8 mouse cellular contexts compared by ENCODE assay signal in the genomic region with DNA sequence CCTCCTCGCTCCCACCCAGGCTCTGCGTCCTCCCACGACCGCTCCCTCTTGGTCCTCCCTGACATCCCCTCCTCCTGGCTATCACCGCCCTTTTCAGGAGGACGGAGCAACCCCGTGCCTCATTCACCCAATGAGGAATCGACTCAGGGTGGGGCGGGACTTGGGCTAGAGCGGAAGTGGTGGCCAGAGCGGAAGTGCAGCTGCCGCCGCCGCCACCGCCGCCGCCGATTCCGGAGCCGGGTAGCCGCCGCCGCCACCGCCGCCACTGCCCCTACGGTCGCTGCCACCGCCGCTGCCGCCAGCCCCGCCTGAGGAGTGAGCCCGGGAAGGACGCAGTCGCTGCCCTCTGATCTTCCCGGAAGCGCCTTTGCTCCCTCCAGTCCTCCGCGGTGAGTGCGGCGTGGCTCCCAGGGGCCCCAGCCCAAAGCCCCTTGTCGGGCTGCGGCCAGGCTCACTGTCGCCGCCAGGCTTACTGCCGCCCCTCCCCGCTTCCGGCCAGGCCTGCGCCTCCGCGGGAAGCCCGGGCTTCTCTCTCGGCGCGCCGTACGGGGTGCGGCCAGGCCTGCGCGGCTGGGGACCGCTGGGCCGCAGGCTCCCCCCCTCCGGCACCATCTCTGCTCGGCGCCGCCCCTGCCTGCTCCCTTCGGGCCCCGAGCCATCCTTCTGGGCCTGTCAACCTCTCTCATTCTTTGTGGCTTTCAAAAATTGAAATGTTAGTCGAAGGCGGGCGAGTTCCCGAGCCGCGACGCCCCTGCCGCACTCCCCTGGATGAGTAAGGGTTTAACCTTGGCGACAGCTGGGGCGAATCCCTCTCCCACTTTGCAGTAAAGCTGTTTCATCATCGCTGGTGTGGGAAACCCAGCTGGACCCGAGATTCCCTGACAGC. TPM values are rescaled to one million over a fixed set of nuclear protein-coding genes. Genes with fewer than 3 reads are reported as not detected.
DNase-seq lines count a peak whose midpoint lies in the region; ATAC-seq and TF ChIP-seq lines count a peak whose summit lies in the region.

No protein-coding gene starts in this region.

- dilution Hi-C loops in CH12.LX (cut with MboI; ENCODE audit: extremely low pct_ligation_motif_present, extremely low pct_unique_long_range_greater_than_20kb, low sequenced_read_pairs), result no loop called here

- peak; percentile 99 for ATAC-seq in erythroid progenitor cell, adult 5-6 weeks (replicated peaks; ENCODE audit: low FRiP score, poor library complexity, severe bottlenecking)
- peak; percentile 100 for ATAC-seq in heart, embryonic 13.5 days (ENCODE audit: extremely low read depth, insufficient number of reproducible peaks, low FRiP score, low TSS enrichment)
- ATAC-seq in liver, embryonic 14.5 days (ENCODE audit: insufficient read depth), result peak; percentile 99
- peak; percentile 100 for ATAC-seq in stomach, embryonic 15.5 days (ENCODE audit: insufficient read depth, low FRiP score, low read depth)

- TF ChIP-seq RAD21 in CH12.LX (IDR thresholded peaks at IDR 0.05; ENCODE audit: low read depth, low read length), result no peak

- peaks cover 8 to 33% of the 10 kb centered on the region in 2 experiments for H3K36me3 ChIP-seq in CH12.LX (replicated peaks in 1 of 2; ENCODE audit: control insufficient read depth in 1 of 2, insufficient read depth in 1 of 2, low read length in 1 of 2)
- H3K36me3 ChIP-seq in heart, embryonic 13.5 days, result peaks cover 14% of the 10 kb centered on the region
- H3K36me3 ChIP-seq in liver, embryonic 14.5 days (replicated peaks; ENCODE audit: control insufficient read depth, insufficient read depth, low read depth), result no peaks in the 10 kb centered on the region; the same call in 1 of the 2 replicates
- H3K36me3 ChIP-seq in stomach, embryonic 15.5 days, result no peaks in the 10 kb centered on the region

- H3K4me3 ChIP-seq in CH12.LX (replicated peaks in 1 of 3; ENCODE audit: low read depth in 2 of 3, low read length in 2 of 3, poor library complexity in 1 of 3), result peak overlapping the region; percentile 88 to 89 (median 88)
- H3K4me3 ChIP-seq in heart, embryonic 13.5 days, result peak overlapping the region; percentile 93
- peak overlapping the region; percentile 85 to 96 for H3K4me3 ChIP-seq in liver, embryonic 14.5 days (ENCODE audit: insufficient read depth in 1 of 2, low read depth in 2 of 2, low read length in 2 of 2)
- H3K4me3 ChIP-seq in stomach, embryonic 15.5 days (replicated peaks), result peak overlapping the region; percentile 93

- WGBS in heart, embryonic 13.5 days, result 2% methylated on average over 65 of the region's 79 CpGs
- under 1% methylated on average over 79 of the region's 79 CpGs for WGBS in liver, embryonic 14.5 days (ENCODE audit: insufficient replicate concordance)
- under 1% methylated on average over 59 of the region's 79 CpGs for WGBS in stomach, embryonic 15.5 days

- peak; percentile 96 for DNase-seq in CH12.LX (ENCODE audit: extremely low read depth)
- DNase-seq in brain, embryonic 14.5 days (ENCODE audit: low read depth), result peak; percentile 99
- DNase-seq in kidney, postnatal 14 days, result peak; percentile 79
- peak; percentile 90 to 93 (median 91) for DNase-seq in liver, embryonic 14.5 days (ENCODE audit: low read depth in 3 of 3, low spot score in 3 of 3)
- peak; percentile 90 for DNase-seq in neural tube, embryonic 10.5 days (ENCODE audit: extremely low spot score, low spot score)

- peaks cover 42% of the 10 kb centered on the region for H3K79me2 ChIP-seq in CH12.LX (replicated peaks; ENCODE audit: control insufficient read depth, extremely low read depth, insufficient read depth, poor library complexity, severe bottlenecking)

- H3K4me2 ChIP-seq in CH12.LX (ENCODE audit: insufficient read depth, low read depth, poor library complexity, severe bottlenecking), result peak overlapping the region; percentile 92
- peak overlapping the region; percentile 85 for H3K4me2 ChIP-seq in heart, embryonic 13.5 days
- H3K4me2 ChIP-seq in liver, embryonic 14.5 days (ENCODE audit: low read depth), result peak overlapping the region; percentile 85
- H3K4me2 ChIP-seq in stomach, embryonic 15.5 days, result peak overlapping the region; percentile 62

- TF ChIP-seq CTCF in CH12.LX (conservative IDR thresholded peaks at IDR 0.05 in 1 of 2, IDR thresholded peaks at IDR 0.05 in 1 of 2; ENCODE audit: low read depth in 2 of 2, low read length in 2 of 2), result no peak
- no peak for TF ChIP-seq CTCF in brain, embryonic 14.5 days (IDR thresholded peaks at IDR 0.05; ENCODE audit: borderline replicate concordance, extremely low read depth, insufficient read depth, insufficient read length)
- no peak for TF ChIP-seq CTCF in liver, embryonic 14.5 days (IDR thresholded peaks at IDR 0.05; ENCODE audit: low read depth)

- no peaks in the 10 kb centered on the region for H3K9me3 ChIP-seq in CH12.LX (replicated peaks; ENCODE audit: low read length)
- no peaks in the 10 kb centered on the region for H3K9me3 ChIP-seq in heart, embryonic 13.5 days
- H3K9me3 ChIP-seq in liver, embryonic 14.5 days (ENCODE audit: control insufficient read depth, low read length), result no peaks in the 10 kb centered on the region
- H3K9me3 ChIP-seq in stomach, embryonic 15.5 days, result no peaks in the 10 kb centered on the region

- TF ChIP-seq POLR2A in CH12.LX (IDR thresholded peaks at IDR 0.05; ENCODE audit: low read depth, low read length), result peak; percentile 67; the same call in 1 of the 2 replicates
- TF ChIP-seq POLR2A in brain, embryonic 14.5 days (IDR thresholded peaks at IDR 0.05; ENCODE audit: borderline replicate concordance, extremely low read depth, insufficient read depth, insufficient read length, poor library complexity, severe bottlenecking), result no peak; the same call in 1 of the 2 replicates

- no peak for TF ChIP-seq EP300 in CH12.LX (IDR thresholded peaks at IDR 0.05; ENCODE audit: low read length)
- no peak for TF ChIP-seq EP300 in liver, embryonic 14.5 days (IDR thresholded peaks at IDR 0.05; ENCODE audit: low read depth)

- H3K27me3 ChIP-seq in CH12.LX (replicated peaks), result peaks cover 7% of the 10 kb centered on the region
- no peaks in the 10 kb centered on the region for H3K27me3 ChIP-seq in heart, embryonic 13.5 days (replicated peaks)
- no peaks in the 10 kb centered on the region for H3K27me3 ChIP-seq in liver, embryonic 14.5 days (ENCODE audit: control insufficient read depth, insufficient read depth, low read length)
- no peaks in the 10 kb centered on the region for H3K27me3 ChIP-seq in stomach, embryonic 15.5 days (replicated peaks)

- peak overlapping the region; percentile 95 for H3K9ac ChIP-seq in CH12.LX (ENCODE audit: insufficient read depth, low read depth)
- H3K9ac ChIP-seq in heart, embryonic 13.5 days, result peak overlapping the region; percentile 94
- peak overlapping the region; percentile 91 for H3K9ac ChIP-seq in liver, embryonic 14.5 days (replicated peaks)
- H3K9ac ChIP-seq in stomach, embryonic 15.5 days, result peak overlapping the region; percentile 87

- peaks cover 6 to 26% of the 10 kb centered on the region in 2 experiments for H3K4me1 ChIP-seq in CH12.LX (ENCODE audit: control insufficient read depth in 1 of 2, insufficient read depth in 2 of 2)
- H3K4me1 ChIP-seq in heart, embryonic 13.5 days, result peaks cover 44% of the 10 kb centered on the region
- peaks cover 14 to 19% of the 10 kb centered on the region in 2 experiments for H3K4me1 ChIP-seq in liver, embryonic 14.5 days (replicated peaks; ENCODE audit: control insufficient read depth in 2 of 2, insufficient read depth in 2 of 2, low read length in 1 of 2)
- H3K4me1 ChIP-seq in stomach, embryonic 15.5 days, result peaks cover 11% of the 10 kb centered on the region; the same call in 1 of the 2 replicates

- in situ Hi-C loops in CH12.LX (cut with MboI; ENCODE audit: low pct_ligation_motif_present, low pct_unique_long_range_greater_than_20kb, low sequenced_read_pairs), result no loop called here

- H3K27ac ChIP-seq in CH12.LX (ENCODE audit: insufficient read depth, low read depth), result peak overlapping the region; percentile 86
- peak overlapping the region; percentile 97 for H3K27ac ChIP-seq in heart, embryonic 13.5 days (replicated peaks)
- peak overlapping the region; percentile 80 for H3K27ac ChIP-seq in liver, embryonic 14.5 days
- H3K27ac ChIP-seq in stomach, embryonic 15.5 days, result peak overlapping the region; percentile 97

TF ChIP-seq in CH12.LX, 34 proteins besides CTCF, POLR2A, EP300 and RAD21 (continues in another document):
- TF ChIP-seq IRF4 (IDR thresholded peaks at IDR 0.05; ENCODE audit: low read depth, low read length) (no peak), ZC3H11A (IDR thresholded peaks at IDR 0.05; ENCODE audit: low read depth, low read length) (no peak), MAX (IDR thresholded peaks at IDR 0.05; ENCODE audit: low read length) (0 out of 2 replicates have a peak, but pooled peaks have one; percentile 4), BHLHE40 (IDR thresholded peaks at IDR 0.05; ENCODE audit: low read depth, low read length) (no peak), TCF12 (IDR thresholded peaks at IDR 0.05; ENCODE audit: low read depth, low read length) (peak; percentile 2; the same call in 1 of the 2 replicates), ETS1 (conservative IDR thresholded peaks at IDR 0.05; ENCODE audit: low read depth, low read length) (no peak)

RNA-seq across cellular contexts. Expression of a gene that starts 0.5 kb away (rescaled TPM):
- total RNA-seq in CH12.LX (2012; rRNA removed) (41.6 and 51.7 TPM in 2 replicates), CH12.LX (2014; rRNA removed) (57.1 and 59.8 TPM in 2 replicates)
- polyA plus RNA-seq in CH12.LX (2012; ENCODE audit: insufficient read length, low read depth), result 157 and 159 TPM in 2 replicates
- polyA plus RNA-seq in brain, embryonic 14.5 days (2012; rRNA removed), result 139 and 214 TPM in 2 replicates
- total RNA-seq in erythroid progenitor cell, adult 5-6 weeks (2015; ENCODE audit: low replicate concordance), result 59.1 and 59.9 TPM in 2 replicates
- total RNA-seq in erythroid progenitor cell, adult 5-6 weeks (2017; ENCODE audit: low replicate concordance), result 33.0 and 34.5 TPM in 2 replicates
- polyA plus RNA-seq in heart, embryonic 13.5 days (2015; fragmentation: Nextera tagmentation; extraction: Ambion mirVana), result 225 and 236 TPM in 2 replicates
- 20.2 and 32.3 TPM in 2 replicates for polyA plus RNA-seq in liver, embryonic 14.5 days (2012; rRNA removed)
- 79.6 and 88.4 TPM in 2 replicates for polyA plus RNA-seq in liver, embryonic 14.5 days (2014; fragmentation: Nextera tagmentation; extraction: Ambion mirVana)
- 288 and 295 TPM in 2 replicates for polyA plus RNA-seq in stomach, embryonic 15.5 days (2015; fragmentation: Nextera tagmentation; extraction: Ambion mirVana)

RNA-seq across cellular contexts. Expression of a gene that starts 30.0 kb away (rescaled TPM):
- total RNA-seq in CH12.LX (2012; rRNA removed) (0.42 and 0.76 TPM in 2 replicates), CH12.LX (2014; rRNA removed) (0.47 and 0.55 TPM in 2 replicates)
- polyA plus RNA-seq in CH12.LX (2012; ENCODE audit: insufficient read length, low read depth), result 0.96 and 2.0 TPM in 2 replicates
- polyA plus RNA-seq in brain, embryonic 14.5 days (2012; rRNA removed), result 2.7 and 2.8 TPM in 2 replicates
- 3.6 TPM in 1 of 2 replicates, not detected in the other for total RNA-seq in erythroid progenitor cell, adult 5-6 weeks (2015; ENCODE audit: low replicate concordance)
- not detected in 2 replicates for total RNA-seq in erythroid progenitor cell, adult 5-6 weeks (2017; ENCODE audit: low replicate concordance)
- 0.83 and 0.98 TPM in 2 replicates for polyA plus RNA-seq in heart, embryonic 13.5 days (2015; fragmentation: Nextera tagmentation; extraction: Ambion mirVana)
- polyA plus RNA-seq in liver, embryonic 14.5 days (2012; rRNA removed), result 0.22 and 0.29 TPM in 2 replicates
- polyA plus RNA-seq in liver, embryonic 14.5 days (2014; fragmentation: Nextera tagmentation; extraction: Ambion mirVana), result not detected in 2 replicates
- 1.3 and 1.5 TPM in 2 replicates for polyA plus RNA-seq in stomach, embryonic 15.5 days (2015; fragmentation: Nextera tagmentation; extraction: Ambion mirVana)

Comparison
In these comparisons a context has a peak if more than half of its experiments do, and no peak if none do; other contexts are left out.
1. Peak in every context shown above with its lines: DNase-seq, ATAC-seq, H3K4me3 ChIP-seq and H3K27ac ChIP-seq.